Mouse (Mus musculus): Measurements from ENCODE around the gene Tamm41. TPM values are rescaled to one million over a fixed set of nuclear protein-coding genes. Genes with fewer than 3 reads are reported as not detected.

The Tamm41 gene
- polyA plus RNA-seq, 1 experiment from 2014 or later, result 43.0 TPM

DNA sequence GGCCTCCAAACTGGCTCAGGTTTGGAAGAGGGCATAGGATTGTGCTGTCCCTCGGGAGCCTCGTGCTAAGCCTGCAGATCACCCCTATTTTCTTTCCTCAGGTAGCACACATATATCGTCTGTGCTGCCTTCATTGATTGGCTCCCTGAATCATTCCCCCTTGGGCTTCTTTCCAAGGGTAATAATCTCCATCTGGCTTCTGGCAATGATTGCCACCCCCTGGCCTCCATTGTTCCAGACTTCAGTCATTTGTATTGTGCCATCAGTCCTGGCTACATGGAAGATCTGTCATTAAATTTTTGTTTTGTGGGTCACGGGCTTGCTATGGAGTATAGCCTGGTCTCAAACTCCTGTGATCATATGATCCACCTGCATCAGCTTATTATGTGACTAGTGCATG lies 17.8 kb upstream of the Tamm41 start:
- no peaks in the 10 kb centered on the region for H3K27me3 ChIP-seq (ENCODE audit: control insufficient read depth, insufficient read depth, low read length)
- ATAC-seq (ENCODE audit: insufficient read depth, low FRiP score), result no peak
- H3K4me2 ChIP-seq (ENCODE audit: low read depth, low read length), result no peak overlapping the region
- H3K4me3 ChIP-seq (replicated peaks; ENCODE audit: low read length), result no peak overlapping the region
- H3K27ac ChIP-seq (ENCODE audit: low read length), result no peak overlapping the region
- no peaks in the 10 kb centered on the region for H3K9me3 ChIP-seq (replicated peaks; ENCODE audit: control insufficient read depth, low read length)
- H3K4me1 ChIP-seq (ENCODE audit: control insufficient read depth, insufficient read depth, low read length), result no peaks in the 10 kb centered on the region
- H3K36me3 ChIP-seq (ENCODE audit: control insufficient read depth, insufficient read depth, low read length), result no peaks in the 10 kb centered on the region
- WGBS, result 79% methylated on average over 4 of the region's 4 CpGs
- H3K9ac ChIP-seq (ENCODE audit: low read length), result no peak overlapping the region

DNA sequence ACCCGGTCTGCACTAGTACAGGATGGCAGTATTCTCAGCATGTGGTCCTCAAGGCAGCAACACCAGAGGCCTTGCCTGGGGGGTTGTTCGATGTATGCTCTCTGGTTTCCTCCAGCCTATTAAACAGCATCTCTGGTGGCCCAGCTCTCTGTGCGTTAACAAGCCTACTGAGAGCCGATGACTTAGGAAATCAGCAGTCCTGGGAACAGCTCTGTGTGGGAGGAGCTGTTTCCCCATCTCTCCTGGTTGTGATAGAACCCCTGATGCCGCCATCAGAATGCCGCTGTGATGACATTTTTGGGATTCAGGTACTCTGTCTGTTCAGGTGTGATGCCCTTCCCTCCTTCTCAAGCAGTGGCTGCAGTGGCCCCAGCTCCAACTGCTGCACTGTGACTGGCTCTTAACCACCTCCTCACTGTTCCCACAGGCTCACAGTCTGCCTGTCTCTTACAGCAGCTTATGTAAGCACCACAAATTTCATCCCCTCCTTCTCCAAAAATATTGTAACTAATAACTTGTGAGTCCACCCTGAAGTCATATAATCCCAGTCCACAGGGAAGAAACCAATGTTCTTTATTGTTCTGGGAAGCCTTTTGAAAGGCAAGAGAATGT lies 14.0 kb upstream of the Tamm41 start:
- no peak overlapping the region for H3K9ac ChIP-seq (ENCODE audit: low read length)
- no peaks in the 10 kb centered on the region for H3K4me1 ChIP-seq (ENCODE audit: control insufficient read depth, insufficient read depth, low read length)
- no peak overlapping the region for H3K27ac ChIP-seq (ENCODE audit: low read length)
- H3K4me2 ChIP-seq (ENCODE audit: low read depth, low read length), result no peak overlapping the region
- no peaks in the 10 kb centered on the region for H3K36me3 ChIP-seq (ENCODE audit: control insufficient read depth, insufficient read depth, low read length)
- H3K4me3 ChIP-seq (replicated peaks; ENCODE audit: low read length), result no peak overlapping the region
- ATAC-seq (ENCODE audit: insufficient read depth, low FRiP score), result no peak
- 64% methylated on average over 6 of the region's 6 CpGs for WGBS
- H3K9me3 ChIP-seq (replicated peaks; ENCODE audit: control insufficient read depth, low read length), result no peaks in the 10 kb centered on the region
- no peaks in the 10 kb centered on the region for H3K27me3 ChIP-seq (ENCODE audit: control insufficient read depth, insufficient read depth, low read length)

DNA sequence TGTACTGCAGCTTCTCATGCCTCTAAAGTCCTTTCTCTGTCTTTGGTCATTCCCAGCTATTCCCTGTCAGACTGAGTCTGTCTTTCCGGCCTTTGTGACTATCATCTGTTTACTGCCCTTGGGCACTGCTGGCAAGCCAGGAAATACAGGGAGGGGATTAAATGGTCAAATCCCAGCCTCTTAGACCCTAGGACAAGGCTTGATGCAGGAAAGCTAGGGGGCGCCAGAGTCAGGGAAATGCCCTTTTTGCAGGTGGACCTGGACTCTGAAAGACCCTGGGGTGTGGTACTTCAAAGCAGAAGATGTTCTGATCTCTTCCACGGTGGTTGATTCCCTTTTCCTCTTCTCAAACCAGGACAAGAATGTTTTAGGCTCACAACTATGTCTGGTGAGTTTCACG lies 11.3 kb upstream of the Tamm41 start:
- no peak overlapping the region for H3K4me3 ChIP-seq (replicated peaks; ENCODE audit: low read length)
- ATAC-seq (ENCODE audit: insufficient read depth, low FRiP score), result no peak
- H3K36me3 ChIP-seq (ENCODE audit: control insufficient read depth, insufficient read depth, low read length), result no peaks in the 10 kb centered on the region
- H3K9ac ChIP-seq (ENCODE audit: low read length), result no peak overlapping the region
- H3K27ac ChIP-seq (ENCODE audit: low read length), result no peak overlapping the region
- H3K4me2 ChIP-seq (ENCODE audit: low read depth, low read length), result no peak overlapping the region
- H3K4me1 ChIP-seq (ENCODE audit: control insufficient read depth, insufficient read depth, low read length), result no peaks in the 10 kb centered on the region
- WGBS, result 12% methylated on average over 4 of the region's 4 CpGs
- no peaks in the 10 kb centered on the region for H3K9me3 ChIP-seq (replicated peaks; ENCODE audit: control insufficient read depth, low read length)
- no peaks in the 10 kb centered on the region for H3K27me3 ChIP-seq (ENCODE audit: control insufficient read depth, insufficient read depth, low read length)

DNA sequence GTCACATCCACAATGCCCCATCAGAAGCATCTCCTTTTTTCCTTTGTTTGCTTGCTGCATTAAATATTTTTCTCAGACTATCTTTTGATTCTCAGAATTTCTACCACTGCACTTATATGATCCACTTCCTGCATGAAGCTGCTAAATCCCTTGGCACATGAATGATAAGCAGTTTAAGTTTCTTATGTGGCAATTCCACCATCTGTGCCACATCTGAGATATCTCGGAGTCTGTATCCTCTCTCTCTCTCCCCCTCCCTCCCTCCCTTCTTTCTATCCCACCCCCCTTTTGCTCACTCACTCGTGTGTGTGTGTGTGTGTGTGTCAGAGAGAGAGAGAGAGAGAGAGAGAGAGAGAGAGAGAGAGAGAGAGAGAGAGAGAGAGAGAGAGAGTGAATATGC lies 10.1 kb upstream of the Tamm41 start:
- Histone ChIP-seq H3K4me1 (ENCODE audit: control insufficient read depth, insufficient read depth, low read length) (no peaks in the 10 kb centered on the region), H3K27me3 (ENCODE audit: control insufficient read depth, insufficient read depth, low read length) (no peaks in the 10 kb centered on the region), H3K36me3 (ENCODE audit: control insufficient read depth, insufficient read depth, low read length) (no peaks in the 10 kb centered on the region), H3K9me3 (replicated peaks; ENCODE audit: control insufficient read depth, low read length) (no peaks in the 10 kb centered on the region), H3K27ac (ENCODE audit: low read length) (no peak overlapping the region), H3K4me2 (ENCODE audit: low read depth, low read length) (no peak overlapping the region), H3K4me3 (replicated peaks; ENCODE audit: low read length) (no peak overlapping the region), H3K9ac (ENCODE audit: low read length) (no peak overlapping the region)
- WGBS, result 25% methylated on average over 2 of the region's 2 CpGs
- ATAC-seq (ENCODE audit: insufficient read depth, low FRiP score), result no peak

DNA sequence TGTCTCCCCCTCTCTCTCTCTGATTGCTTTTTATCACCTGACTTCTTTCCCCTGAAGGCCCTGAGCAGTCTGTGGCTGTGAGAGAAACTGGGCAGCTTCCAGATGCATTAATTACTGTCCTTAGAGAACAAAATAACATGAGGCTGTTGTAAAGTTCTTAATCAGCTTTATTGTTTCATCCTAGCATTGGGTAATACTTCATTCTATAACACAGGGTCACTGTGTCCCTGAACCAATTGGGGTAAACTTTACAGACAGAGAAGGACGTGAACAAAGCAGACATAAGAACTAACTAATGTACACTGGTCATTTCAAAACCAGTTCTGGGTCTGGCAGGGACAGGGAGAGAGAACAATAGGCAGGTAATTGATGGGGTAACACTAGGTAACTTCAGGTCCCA lies 8.4 kb upstream of the Tamm41 start:
- WGBS, result 63% methylated on average over 1 of the region's 1 CpGs
- no peaks in the 10 kb centered on the region for H3K36me3 ChIP-seq (ENCODE audit: control insufficient read depth, insufficient read depth, low read length)
- ATAC-seq (ENCODE audit: insufficient read depth, low FRiP score), result no peak
- no peaks in the 10 kb centered on the region for H3K9me3 ChIP-seq (replicated peaks; ENCODE audit: control insufficient read depth, low read length)
- no peaks in the 10 kb centered on the region for H3K27me3 ChIP-seq (ENCODE audit: control insufficient read depth, insufficient read depth, low read length)
- H3K9ac ChIP-seq (ENCODE audit: low read length), result no peak overlapping the region
- no peak overlapping the region for H3K4me3 ChIP-seq (replicated peaks; ENCODE audit: low read length)
- no peak overlapping the region for H3K27ac ChIP-seq (ENCODE audit: low read length)
- no peak overlapping the region for H3K4me2 ChIP-seq (ENCODE audit: low read depth, low read length)
- H3K4me1 ChIP-seq (ENCODE audit: control insufficient read depth, insufficient read depth, low read length), result no peaks in the 10 kb centered on the region

- H3K4me3 ChIP-seq (replicated peaks; ENCODE audit: low read length), result no peak overlapping the region
- H3K9me3 ChIP-seq (replicated peaks; ENCODE audit: control insufficient read depth, low read length), result no peaks in the 10 kb centered on the region
- no peak overlapping the region for H3K27ac ChIP-seq (ENCODE audit: low read length)
- ATAC-seq (ENCODE audit: insufficient read depth, low FRiP score), result no peak
- no peak overlapping the region for H3K4me2 ChIP-seq (ENCODE audit: low read depth, low read length)
- no peaks in the 10 kb centered on the region for H3K36me3 ChIP-seq (ENCODE audit: control insufficient read depth, insufficient read depth, low read length)
- WGBS, result 61% methylated on average over 1 of the region's 1 CpGs
- H3K9ac ChIP-seq (ENCODE audit: low read length), result no peak overlapping the region
- no peaks in the 10 kb centered on the region for H3K27me3 ChIP-seq (ENCODE audit: control insufficient read depth, insufficient read depth, low read length)
- H3K4me1 ChIP-seq (ENCODE audit: control insufficient read depth, insufficient read depth, low read length), result no peaks in the 10 kb centered on the region
Observed at GRCm38 (mm10) chr6:115044709-115045108, 7.0 kb upstream of the Tamm41 start.

GRCm38 (mm10) chr6:115043657-115044500 lies 6.2 kb upstream of the Tamm41 start:
- no peaks in the 10 kb centered on the region for H3K4me1 ChIP-seq (ENCODE audit: control insufficient read depth, insufficient read depth, low read length)
- ATAC-seq (ENCODE audit: insufficient read depth, low FRiP score), result no peak
- no peak overlapping the region for H3K9ac ChIP-seq (ENCODE audit: low read length)
- no peaks in the 10 kb centered on the region for H3K36me3 ChIP-seq (ENCODE audit: control insufficient read depth, insufficient read depth, low read length)
- no peaks in the 10 kb centered on the region for H3K27me3 ChIP-seq (ENCODE audit: control insufficient read depth, insufficient read depth, low read length)
- H3K4me2 ChIP-seq (ENCODE audit: low read depth, low read length), result no peak overlapping the region
- 70% methylated on average over 14 of the region's 14 CpGs for WGBS
- no peaks in the 10 kb centered on the region for H3K9me3 ChIP-seq (replicated peaks; ENCODE audit: control insufficient read depth, low read length)
- H3K27ac ChIP-seq (ENCODE audit: low read length), result no peak overlapping the region
- H3K4me3 ChIP-seq (replicated peaks; ENCODE audit: low read length), result no peak overlapping the region

GRCm38 (mm10) chr6:115042609-115043008 lies 4.9 kb upstream of the Tamm41 start:
- H3K4me1 ChIP-seq (ENCODE audit: control insufficient read depth, insufficient read depth, low read length), result no peaks in the 10 kb centered on the region
- WGBS, result 17% methylated on average over 10 of the region's 10 CpGs
- no peaks in the 10 kb centered on the region for H3K36me3 ChIP-seq (ENCODE audit: control insufficient read depth, insufficient read depth, low read length)
- 0 out of 2 replicates have a peak overlapping the region, but pooled peaks have one; percentile 24 for H3K9ac ChIP-seq (ENCODE audit: low read length)
- no peak overlapping the region for H3K4me2 ChIP-seq (ENCODE audit: low read depth, low read length)
- H3K27ac ChIP-seq (ENCODE audit: low read length), result no peak overlapping the region
- H3K4me3 ChIP-seq (replicated peaks; ENCODE audit: low read length), result no peak overlapping the region
- no peaks in the 10 kb centered on the region for H3K27me3 ChIP-seq (ENCODE audit: control insufficient read depth, insufficient read depth, low read length)
- no peaks in the 10 kb centered on the region for H3K9me3 ChIP-seq (replicated peaks; ENCODE audit: control insufficient read depth, low read length)
- ATAC-seq (ENCODE audit: insufficient read depth, low FRiP score), result no peak

DNA sequence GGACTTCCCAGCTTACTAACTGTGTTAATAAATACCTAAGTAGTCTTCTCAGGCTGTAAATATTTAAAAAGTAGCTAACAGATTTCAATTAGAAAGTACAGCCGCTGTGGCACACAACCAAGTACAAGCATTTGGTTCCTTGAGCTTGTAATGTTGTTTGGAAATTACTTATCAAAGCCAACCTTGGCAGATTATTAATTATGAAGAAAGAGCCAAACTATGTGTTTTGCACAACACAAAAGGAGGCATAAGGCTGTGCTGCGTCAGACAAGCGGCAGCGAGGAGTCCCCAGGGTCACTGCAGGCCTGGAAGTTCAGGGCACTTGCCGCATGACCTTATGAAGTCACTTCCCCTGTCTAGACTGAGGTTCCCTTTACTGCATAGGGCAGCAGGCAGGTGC lies 4.2 kb downstream of the Tamm41 start:
- Histone ChIP-seq H3K4me2 (ENCODE audit: low read depth, low read length) (no peak overlapping the region), H3K9me3 (replicated peaks; ENCODE audit: control insufficient read depth, low read length) (no peaks in the 10 kb centered on the region), H3K27me3 (ENCODE audit: control insufficient read depth, insufficient read depth, low read length) (no peaks in the 10 kb centered on the region), H3K4me1 (ENCODE audit: control insufficient read depth, insufficient read depth, low read length) (peaks cover 8% of the 10 kb centered on the region), H3K9ac (ENCODE audit: low read length) (no peak overlapping the region), H3K4me3 (replicated peaks; ENCODE audit: low read length) (no peak overlapping the region), H3K27ac (ENCODE audit: low read length) (no peak overlapping the region), H3K36me3 (ENCODE audit: control insufficient read depth, insufficient read depth, low read length) (peaks cover 11% of the 10 kb centered on the region; the same call in 1 of the 2 replicates)
- no peak for ATAC-seq (ENCODE audit: insufficient read depth, low FRiP score)
- WGBS, result 92% methylated on average over 5 of the region's 5 CpGs

Data from stomach, embryonic 16.5 days (tissue).